Mouse (Mus musculus) olfactory bulb, adult 2 months (tissue): ENCODE data around the gene Mapk8ip1. TPM values are rescaled to one million over a fixed set of nuclear protein-coding genes. Genes with fewer than 3 reads are reported as not detected.

Source experiments
- H3K27ac ChIP-seq: fragments of 200-500 bp; 2 replicates; pipeline ENCODE4 v1.5.1; 2012; ENCODE audit warnings: low read depth, low read length; ENCODE audit not compliant: insufficient read depth
- H3K4me1 ChIP-seq: fragments of 200-500 bp; 2 replicates; pipeline ENCODE4 v1.6.1; 2012; ENCODE audit warnings: low read length; ENCODE audit not compliant: control insufficient read depth, insufficient read depth
- H3K4me3 ChIP-seq: fragments of 200-500 bp; 2 replicates; pipeline ENCODE4 v1.5.1; 2012; ENCODE audit warnings: mild to moderate bottlenecking, low read depth, low read length, moderate library complexity; ENCODE audit not compliant: insufficient read depth
- CTCF ChIP-seq: fragments of 200-500 bp; IDR thresholded peaks from 2 replicates; pipeline ENCODE4 v1.5.1; 2012; ENCODE audit warnings: low read depth, mild to moderate bottlenecking, low read length, moderate library complexity; ENCODE audit not compliant: insufficient read depth
- POLR2A ChIP-seq: fragments of 200-500 bp; IDR thresholded peaks from 2 replicates; pipeline ENCODE4 v1.6.1; 2012; ENCODE audit warnings: mild to moderate bottlenecking, low read depth, low read length, moderate library complexity; ENCODE audit not compliant: insufficient read depth
- WGBS: fragments of 180-500 bp; shearing (Covaris S2); methylation state at CpG from one replicate; pipeline ENCODE4 v1.1.7; 2018; 5-methylcytosine and 5-hydroxymethylcytosine counted together
- polyA plus RNA-seq: library from polyadenylated mRNA; stranded (reverse); fragments of >200 nt; gene quantifications from 2 replicates; pipeline ENCODE4 v1.2.4, GENCODE M21; 2012; ENCODE audit warnings: low replicate concordance; ENCODE audit not compliant: missing spikeins, insufficient read depth, insufficient read length

The Mapk8ip1 gene
- polyA plus RNA-seq, 1 experiment = not detected

- peak overlapping the region; percentile 73 for H3K4me3 ChIP-seq
- TF ChIP-seq CTCF = no peak
- TF ChIP-seq POLR2A = no peak
- peaks cover 59% of the 10 kb centered on the region for H3K4me1 ChIP-seq
- WGBS = 11% methylated on average over 3 of the region's 3 CpGs
- H3K27ac ChIP-seq = peak overlapping the region; percentile 64; the same call in 1 of the 2 replicates
Measured at GRCm38 (mm10) chr2:92388081-92388517, 13.0 kb downstream of the Mapk8ip1 start.

GRCm38 (mm10) chr2:92387646-92388045 is 13.4 kb downstream of the Mapk8ip1 start:
- WGBS = 30% methylated on average over 4 of the region's 4 CpGs
- no peak for TF ChIP-seq POLR2A
- TF ChIP-seq CTCF = no peak
- Histone ChIP-seq H3K27ac (peak overlapping the region; percentile 64; the same call in 1 of the 2 replicates), H3K4me3 (peak overlapping the region; percentile 73), H3K4me1 (peaks cover 55% of the 10 kb centered on the region)

GRCm38 (mm10) chr2:92386821-92387570 is 14.1 kb downstream of the Mapk8ip1 start:
- 85% methylated on average over 30 of the region's 30 CpGs for WGBS
- no peak overlapping the region for H3K27ac ChIP-seq
- TF ChIP-seq CTCF (no peak), POLR2A (no peak)
- peaks cover 51% of the 10 kb centered on the region for H3K4me1 ChIP-seq
- H3K4me3 ChIP-seq = no peak overlapping the region

GRCm38 (mm10) chr2:92385113-92386051 is 15.7 kb downstream of the Mapk8ip1 start:
- Histone ChIP-seq H3K27ac (no peak overlapping the region), H3K4me3 (no peak overlapping the region), H3K4me1 (peaks cover 39% of the 10 kb centered on the region)
- WGBS = 67% methylated on average over 22 of the region's 22 CpGs
- TF ChIP-seq POLR2A (no peak), CTCF (no peak)

GRCm38 (mm10) chr2:92384101-92384500 is 17.0 kb downstream of the Mapk8ip1 start:
- Histone ChIP-seq H3K27ac (no peak overlapping the region), H3K4me3 (no peak overlapping the region), H3K4me1 (peaks cover 36% of the 10 kb centered on the region)
- WGBS = 75% methylated on average over 4 of the region's 4 CpGs
- TF ChIP-seq CTCF (no peak), POLR2A (no peak)

- H3K27ac ChIP-seq = no peak overlapping the region
- no peak for TF ChIP-seq CTCF
- no peak for TF ChIP-seq POLR2A
- 83% methylated on average over 4 of the region's 4 CpGs for WGBS
- peaks cover 28% of the 10 kb centered on the region for H3K4me1 ChIP-seq
- no peak overlapping the region for H3K4me3 ChIP-seq
Measured at GRCm38 (mm10) chr2:92382759-92383158, 18.3 kb downstream of the Mapk8ip1 start.

GRCm38 (mm10) chr2:92381901-92382588 is 19.0 kb downstream of the Mapk8ip1 start, which contains the start of gene 1700029I15Rik:
TSS of gene 1700029I15Rik (plus strand) at chr2:92382538.
- no peak for TF ChIP-seq POLR2A
- TF ChIP-seq CTCF = no peak

GRCm38 (mm10) chr2:92381161-92381560 is 19.9 kb downstream of the Mapk8ip1 start:
- 76% methylated on average over 5 of the region's 5 CpGs for WGBS
- Histone ChIP-seq H3K4me3 (no peak overlapping the region), H3K4me1 (peaks cover 16% of the 10 kb centered on the region), H3K27ac (no peak overlapping the region)
- no peak for TF ChIP-seq POLR2A
- TF ChIP-seq CTCF = no peak

More at GRCm38 (mm10) chr2:92381901-92382588, 19.0 kb downstream of the Mapk8ip1 start, which contains the start of gene 1700029I15Rik:
- Histone ChIP-seq H3K4me3 (no peak within 1 kb of the TSS), H3K4me1 (peaks cover 21% of the 10 kb centered on the region), H3K27ac (no peak within 1 kb of the TSS)
- 80% methylated on average over 5 of the region's 5 CpGs for WGBS
